Mouse (Mus musculus): Measurements from ENCODE around the gene Nop14.

DNA sequence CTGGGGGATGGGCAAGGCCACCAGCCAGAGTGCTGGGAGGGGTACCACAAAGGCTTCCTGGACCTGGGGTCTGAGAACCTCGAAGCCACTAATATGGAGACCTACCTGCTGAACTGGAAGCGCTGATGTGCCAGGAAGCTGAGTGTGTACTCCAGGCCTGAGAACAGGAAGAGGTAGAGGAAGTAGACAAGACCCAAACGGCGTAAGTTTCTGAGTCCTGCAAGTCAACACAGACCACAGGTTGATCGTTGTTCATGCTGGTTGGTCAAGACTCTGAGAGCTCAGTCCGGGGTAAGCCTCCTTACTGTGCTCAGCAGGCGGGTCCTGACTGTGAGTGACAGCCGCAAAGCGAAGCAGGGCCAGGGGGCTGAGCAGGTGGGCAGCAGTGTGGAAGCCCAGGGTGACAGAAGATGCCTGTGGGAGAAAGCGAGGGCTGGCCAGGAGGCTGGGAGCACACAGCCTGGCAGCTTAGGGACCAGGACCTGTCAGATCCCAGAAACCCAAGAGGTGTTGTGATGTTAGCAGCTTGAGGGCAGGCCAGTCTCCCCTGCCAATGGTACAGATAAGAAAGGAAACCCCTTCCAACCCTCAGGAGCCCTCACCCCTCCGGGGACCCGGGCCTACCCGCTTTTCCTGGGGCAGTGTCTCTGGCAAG is 25.1 kb downstream of the Nop14 start:
- no peak for TF ChIP-seq CTCF (IDR thresholded peaks at IDR 0.05; ENCODE audit: low read depth, low read length)
- no peak for TF ChIP-seq POLR2AphosphoS5 (IDR thresholded peaks at IDR 0.05; ENCODE audit: insufficient replicate concordance, low read depth, low read length)
- no peak for TF ChIP-seq GATA1 (IDR thresholded peaks at IDR 0.05; ENCODE audit: borderline replicate concordance, low read length)
